Mouse (Mus musculus): ENCODE results near the gene Cdk6. TPM values are rescaled to one million over a fixed set of nuclear protein-coding genes. Genes with fewer than 3 reads are reported as not detected.

Cdk6 gene
- total RNA-seq, 2 experiments from 2014 or later, result 0.73 to 1.1 TPM

DNA sequence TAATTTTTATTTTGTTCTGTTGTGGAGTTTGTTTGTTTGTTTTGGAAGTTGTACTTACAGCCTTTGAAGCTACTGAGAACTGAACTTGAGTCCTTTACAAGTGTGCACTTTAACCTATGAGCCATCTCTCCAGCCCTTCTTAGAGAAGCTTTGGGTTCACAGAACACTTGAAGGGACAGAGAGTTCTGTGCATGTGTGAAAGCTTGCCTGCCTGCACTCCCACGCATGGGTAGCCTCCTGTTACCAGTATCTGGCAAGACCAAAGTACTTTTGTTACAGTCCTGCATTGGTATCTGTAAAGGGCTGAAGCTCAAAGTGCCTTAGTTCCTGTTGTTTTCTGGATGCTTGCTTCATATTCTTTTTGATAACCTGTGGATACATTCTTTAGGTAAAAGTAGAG lies 204.9 kb downstream of the Cdk6 start:
- no peak for DNase-seq (ENCODE audit: low spot score)

DNA sequence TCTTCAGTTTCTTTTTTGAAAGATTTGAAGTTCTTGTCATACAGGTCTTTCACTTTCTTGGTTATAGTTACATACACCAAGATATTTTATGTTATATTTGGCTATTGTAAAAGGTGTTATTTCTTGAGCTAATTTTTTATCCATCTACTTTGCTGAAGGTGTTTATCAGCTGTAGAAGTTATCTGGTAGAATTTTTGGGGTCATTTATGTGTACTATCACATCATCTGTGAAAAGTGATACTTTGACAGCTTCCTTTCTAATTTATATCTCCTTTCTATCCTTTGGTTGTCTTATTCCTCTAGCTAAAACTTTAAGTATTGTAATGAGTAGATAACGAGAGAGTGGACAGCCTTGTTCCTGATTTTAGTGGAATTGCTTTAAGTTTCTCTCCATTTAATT lies 210.2 kb downstream of the Cdk6 start:
- DNase-seq (ENCODE audit: low spot score), result no peak

DNA sequence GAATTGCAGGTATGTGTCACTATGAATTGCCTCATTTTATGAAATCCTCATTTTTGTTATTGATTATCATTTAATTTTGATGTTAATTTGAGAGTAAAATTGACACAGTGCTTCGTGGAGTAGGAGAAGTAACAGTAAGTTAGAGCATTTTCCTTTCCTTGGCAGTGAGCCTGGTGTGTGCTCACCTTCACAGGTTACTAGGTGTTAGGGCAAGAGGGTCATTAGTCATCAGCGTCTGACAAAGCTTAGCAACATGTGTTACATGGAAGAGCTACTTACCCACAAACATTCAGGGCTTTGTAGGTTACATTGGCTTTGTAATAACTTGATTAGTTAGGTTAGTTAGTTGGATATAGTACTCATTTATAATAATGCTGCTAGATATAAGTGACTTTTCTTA lies 212.9 kb downstream of the Cdk6 start:
- DNase-seq (ENCODE audit: low spot score), result no peak

DNA sequence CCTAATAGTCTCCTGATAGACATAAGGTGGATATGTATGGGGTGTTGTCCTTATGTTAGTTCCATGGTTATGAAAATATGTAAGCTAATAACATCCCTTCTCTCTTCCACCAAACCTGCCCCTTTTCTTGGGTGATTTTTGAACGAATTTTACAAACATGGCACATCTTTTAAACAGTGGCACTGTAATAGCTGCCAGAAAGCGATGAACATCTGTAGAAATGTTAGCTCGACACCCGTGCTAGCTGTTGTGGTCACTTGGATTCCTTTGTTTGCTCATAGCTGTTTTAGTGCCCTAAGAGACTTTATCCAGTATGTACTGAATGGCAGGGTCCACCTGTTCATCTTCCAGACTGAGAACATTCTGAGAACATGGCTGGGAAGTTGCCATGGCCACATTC lies 230.0 kb downstream of the Cdk6 start, which contains the start of gene 1700109H08Rik:
1700109H08Rik (plus strand) TSS at position 301 of the 400 bp plus-strand sequence.
- DNase-seq (ENCODE audit: low spot score), result no peak

DNA sequence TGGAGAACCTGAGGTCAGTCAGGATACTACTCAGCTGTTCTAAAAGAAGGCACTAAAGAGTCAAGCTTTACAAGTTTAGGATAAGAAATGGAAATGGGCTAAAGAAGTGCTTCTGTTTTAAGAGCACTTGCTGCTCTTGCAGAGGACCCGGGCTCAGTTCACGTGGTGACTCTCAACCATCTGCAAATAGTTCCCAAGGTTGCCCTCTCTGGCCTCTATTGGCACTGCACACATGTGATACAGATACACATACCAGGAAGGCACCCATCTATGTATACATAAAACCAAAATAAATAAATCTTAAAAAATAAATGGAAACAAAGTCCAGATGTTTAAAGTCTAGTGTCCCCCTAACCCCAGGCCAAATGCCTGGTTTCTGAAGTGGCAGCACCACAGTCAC lies 233.5 kb downstream of the Cdk6 start:
- DNase-seq (ENCODE audit: low spot score), result no peak

DNA sequence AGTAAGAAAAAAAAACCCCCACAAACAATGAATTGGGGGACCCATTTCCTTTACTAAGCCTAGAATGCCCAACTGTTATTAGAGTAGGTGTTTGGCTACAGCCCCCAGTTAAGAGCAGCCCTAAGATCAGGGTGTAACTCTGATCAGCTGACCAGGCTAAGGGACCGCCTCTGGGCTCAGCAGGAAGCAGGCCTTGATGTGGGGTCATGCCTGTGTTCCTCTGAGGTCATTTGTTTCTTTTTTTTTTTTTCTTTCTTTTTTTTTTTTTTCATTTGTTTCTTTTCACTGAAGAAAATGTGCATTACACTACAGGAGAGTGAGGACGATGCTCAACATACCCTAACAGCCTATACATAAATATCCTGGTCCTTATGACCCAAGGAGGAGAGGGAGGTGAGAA lies 236.7 kb downstream of the Cdk6 start:
- DNase-seq (ENCODE audit: low spot score), result no peak

DNA sequence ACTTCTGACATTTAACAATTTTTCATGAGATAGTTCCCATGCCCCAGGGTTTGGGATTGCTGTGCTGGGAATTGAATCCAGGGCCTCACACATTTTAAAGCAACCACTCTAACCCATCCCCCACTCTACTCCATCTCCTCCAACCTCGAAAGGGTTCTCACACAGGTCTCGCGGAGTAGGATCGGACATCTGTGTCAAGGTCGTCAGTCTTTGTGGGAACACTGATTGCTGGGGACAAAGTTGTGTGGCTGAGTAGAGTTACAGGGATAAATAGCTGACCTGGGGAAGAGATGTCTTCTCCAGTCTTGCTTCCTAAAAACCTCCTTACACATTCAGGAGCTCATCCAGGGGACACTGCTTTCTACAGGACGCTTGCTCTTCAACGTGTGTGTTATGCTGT lies 237.8 kb downstream of the Cdk6 start:
- no peak for DNase-seq (ENCODE audit: low spot score)

Other genes starting within 250 kb of the Cdk6 start
- gene Fam133b, start 202.3 kb downstream of the Cdk6 start, total RNA-seq (2021), result 10 to 100 TPM in 1 of 2 experiments, 1 to 10 TPM in 1; 9.5 to 12.0 TPM
- gene 1700109H08Rik, start 230.1 kb downstream of the Cdk6 start, total RNA-seq (2021), result 1 to 10 TPM; 3.4 to 3.8 TPM

Data from gastrocnemius, adult 18-20 months (tissue).